Mouse (Mus musculus): ENCODE data around the gene Mrpl4. TPM values are rescaled to one million over a fixed set of nuclear protein-coding genes. Genes with fewer than 3 reads are reported as not detected.
"Not testable (repeated sequence)": the region's sequence is repeated elsewhere in the genome, so short reads cannot be mapped to it uniquely, and the experiment has no call there.

The Mrpl4 gene
- total RNA-seq, 4 experiments from 2014 or later: 124 to 131 (median 129) TPM

GRCm38 (mm10) chr9:20986952-20987686 lies 15.4 kb upstream of the Mrpl4 start:
- DNase-seq: no peak

- DNase-seq: no peak
Observed at GRCm38 (mm10) chr9:20987953-20988352, 14.6 kb upstream of the Mrpl4 start.

- no peak for DNase-seq
Observed at GRCm38 (mm10) chr9:20990861-20991260, 11.7 kb upstream of the Mrpl4 start.

DNA sequence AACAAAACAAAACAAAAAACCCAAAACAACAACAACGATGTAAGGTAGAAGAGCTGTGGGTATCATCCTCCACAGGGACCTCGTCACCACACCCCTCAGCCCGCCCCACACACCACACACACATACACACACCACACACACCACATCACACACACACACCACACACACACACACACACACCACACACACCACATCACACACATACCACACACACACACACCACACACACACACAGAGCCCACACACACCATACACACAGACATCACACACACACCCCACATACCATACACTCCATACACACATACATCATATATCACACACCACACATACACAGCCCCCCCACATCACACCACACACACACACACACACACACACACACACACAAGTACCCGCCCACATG lies 11.0 kb upstream of the Mrpl4 start:
- DNase-seq: no peak

DNA sequence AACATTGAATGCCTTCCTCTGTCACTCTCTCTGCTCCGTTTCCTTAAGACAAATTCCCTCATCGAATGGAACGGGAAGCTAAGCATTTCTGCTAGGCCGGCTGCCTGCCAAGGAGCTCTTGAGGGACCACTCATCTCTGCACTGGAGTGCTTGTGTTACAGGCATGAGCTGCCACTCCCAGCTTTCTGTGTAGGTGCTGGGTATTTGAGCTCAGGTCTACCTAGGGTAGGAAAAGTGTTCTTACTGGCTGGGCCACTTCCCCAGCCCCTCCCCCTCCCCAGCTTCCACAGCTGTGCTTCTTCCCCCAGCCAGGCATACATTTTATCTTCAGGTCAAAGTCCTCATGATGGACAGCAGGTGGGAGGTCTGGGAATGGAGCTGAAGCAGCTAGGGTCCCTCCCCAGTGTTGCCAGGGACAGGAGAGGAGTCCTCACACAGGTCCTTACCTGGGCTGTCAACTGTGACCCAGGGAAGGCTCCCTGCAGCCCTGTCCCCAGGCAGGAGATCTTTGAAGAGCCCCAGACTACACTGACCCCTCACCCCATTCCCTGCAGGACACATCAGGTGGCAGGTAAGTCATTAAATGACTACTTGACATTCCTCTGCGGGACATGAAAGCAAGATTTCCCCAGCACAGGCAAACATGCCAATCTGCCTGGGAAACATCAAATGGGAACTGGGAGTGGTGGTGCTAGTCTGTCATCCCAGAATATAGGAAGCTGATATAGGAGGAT lies 9.2 kb upstream of the Mrpl4 start:
- DNase-seq: no peak

DNA sequence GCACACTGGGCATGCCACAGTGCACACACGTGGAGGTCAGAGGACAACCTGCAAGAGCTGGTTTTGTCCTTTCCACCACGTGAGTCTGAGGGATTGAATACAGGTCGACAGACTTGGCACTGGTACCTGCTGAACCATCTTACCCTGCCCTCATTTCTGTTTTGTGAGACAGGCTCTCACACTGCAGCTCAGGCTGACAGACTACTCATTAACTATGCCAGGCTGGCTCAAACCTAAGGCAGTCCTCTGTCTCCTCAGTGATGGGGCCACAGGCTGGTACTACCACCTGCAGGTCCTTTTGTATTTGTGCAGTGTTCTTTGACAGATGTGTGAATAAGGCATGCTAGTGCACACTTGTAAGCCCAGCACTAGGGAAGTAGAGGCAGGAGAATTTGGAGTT lies 7.5 kb upstream of the Mrpl4 start:
- DNase-seq: no peak

- no peak for DNase-seq
Observed at GRCm38 (mm10) chr9:20997065-20997464, 5.5 kb upstream of the Mrpl4 start.

GRCm38 (mm10) chr9:20998337-20998736 lies 4.2 kb upstream of the Mrpl4 start:
- not testable (repeated sequence) for DNase-seq

DNA sequence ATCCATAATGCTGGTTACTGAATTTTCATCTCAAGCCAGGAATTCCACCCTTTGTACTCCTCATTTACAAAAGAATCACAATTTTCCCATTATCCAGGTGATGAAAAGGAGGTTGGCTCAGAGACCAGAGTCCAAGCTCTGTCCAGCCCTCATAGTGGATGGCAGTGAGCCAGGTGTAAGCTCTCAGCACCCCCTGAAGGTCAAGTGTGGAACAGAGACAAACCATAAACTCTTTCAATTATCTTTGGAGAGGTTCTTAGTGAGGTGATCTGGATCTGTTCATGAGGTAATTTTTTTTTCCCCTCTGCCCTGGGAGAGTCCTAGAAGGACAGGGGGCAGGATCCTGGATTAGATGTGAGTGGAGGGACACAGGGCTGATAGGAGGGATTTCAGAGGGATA lies 1.7 kb upstream of the Mrpl4 start:
- no peak for DNase-seq

- DNase-seq: no peak
Observed at GRCm38 (mm10) chr9:21001651-21002200, 812 bp upstream of the Mrpl4 start.

- no peak for DNase-seq
Observed at GRCm38 (mm10) chr9:21002270-21002626, 290 bp upstream of the Mrpl4 start.

DNA sequence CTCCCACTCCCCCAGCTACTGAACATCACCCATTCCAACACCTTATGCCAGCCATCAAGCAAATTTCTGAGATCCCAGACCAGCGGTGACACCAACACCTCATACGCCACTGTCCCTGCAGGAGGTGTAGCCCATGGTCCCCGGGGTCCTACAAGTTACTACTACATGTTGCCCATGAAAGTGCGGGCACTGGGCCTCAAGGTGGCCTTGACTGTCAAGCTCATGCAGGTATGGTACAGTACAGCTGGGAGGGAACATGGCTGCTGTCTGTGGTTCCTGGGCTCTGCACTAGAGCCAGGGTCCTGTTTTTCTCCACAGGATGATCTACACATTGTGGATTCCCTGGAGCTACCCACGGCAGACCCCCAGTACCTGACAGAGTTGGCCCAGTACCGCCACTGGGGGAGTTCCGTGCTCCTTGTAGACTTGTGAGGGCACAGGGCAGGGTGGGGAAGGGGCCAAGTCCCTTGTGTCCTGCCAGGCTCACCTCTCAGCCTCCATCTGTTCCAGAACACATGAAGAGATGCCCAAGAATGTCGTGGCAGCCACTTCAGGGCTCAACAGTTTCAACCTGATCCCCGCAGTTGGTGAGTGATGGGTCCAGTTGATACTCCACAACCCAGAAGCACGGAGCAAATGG lies 4.9 kb downstream of the Mrpl4 start:
- no peak for DNase-seq

DNA sequence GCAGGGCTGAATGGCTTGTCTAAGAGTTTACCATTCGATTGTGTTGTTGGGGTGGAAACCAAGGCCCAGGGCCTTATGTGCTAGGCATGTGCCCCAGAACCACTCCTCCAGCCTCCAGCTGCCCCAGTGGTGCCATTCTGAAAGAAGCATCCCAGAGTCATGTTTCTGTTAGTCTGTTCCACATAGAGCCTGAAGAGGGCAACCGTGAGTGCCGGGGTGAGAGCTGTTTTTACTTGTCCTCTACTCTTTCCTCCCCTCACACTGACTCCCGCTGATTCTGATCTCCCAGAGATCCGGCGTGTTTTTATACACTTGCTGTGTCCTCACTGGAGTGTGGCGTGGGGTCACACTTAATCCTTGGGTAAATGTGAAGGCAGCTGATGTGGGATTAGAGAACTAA lies 5.5 kb downstream of the Mrpl4 start:
- no peak for DNase-seq

GRCm38 (mm10) chr9:21010362-21010761 lies 7.8 kb downstream of the Mrpl4 start:
- DNase-seq: no peak

DNA sequence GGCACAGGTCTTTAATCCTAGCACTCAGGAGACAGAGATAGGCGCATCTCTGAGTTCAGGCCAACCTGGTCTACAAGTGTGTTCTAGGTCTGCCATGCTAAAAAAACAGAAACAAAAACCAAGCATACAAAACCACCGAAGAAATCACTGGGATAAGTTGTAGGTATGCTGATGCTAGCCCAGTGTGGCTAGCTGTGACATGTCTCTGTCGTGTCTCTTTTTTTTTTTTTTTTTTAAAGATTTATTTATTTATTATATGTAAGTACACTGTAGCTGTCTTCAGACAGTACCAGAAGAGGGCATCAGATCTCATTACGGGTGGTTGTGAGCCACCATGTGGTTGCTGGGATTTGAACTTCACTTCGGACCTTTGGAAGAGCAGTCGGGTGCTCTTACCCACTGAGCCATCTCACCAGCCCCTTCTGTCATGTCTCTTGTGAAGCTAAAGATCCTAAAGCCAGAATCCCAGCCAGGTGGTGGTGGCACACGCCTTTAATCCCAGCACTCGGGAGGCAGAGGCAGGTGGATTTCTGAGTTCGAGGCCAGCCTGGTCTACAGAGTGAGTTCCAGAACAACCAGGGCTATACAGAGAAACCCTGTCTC lies 8.5 kb downstream of the Mrpl4 start:
- not testable (repeated sequence) for DNase-seq

DNA sequence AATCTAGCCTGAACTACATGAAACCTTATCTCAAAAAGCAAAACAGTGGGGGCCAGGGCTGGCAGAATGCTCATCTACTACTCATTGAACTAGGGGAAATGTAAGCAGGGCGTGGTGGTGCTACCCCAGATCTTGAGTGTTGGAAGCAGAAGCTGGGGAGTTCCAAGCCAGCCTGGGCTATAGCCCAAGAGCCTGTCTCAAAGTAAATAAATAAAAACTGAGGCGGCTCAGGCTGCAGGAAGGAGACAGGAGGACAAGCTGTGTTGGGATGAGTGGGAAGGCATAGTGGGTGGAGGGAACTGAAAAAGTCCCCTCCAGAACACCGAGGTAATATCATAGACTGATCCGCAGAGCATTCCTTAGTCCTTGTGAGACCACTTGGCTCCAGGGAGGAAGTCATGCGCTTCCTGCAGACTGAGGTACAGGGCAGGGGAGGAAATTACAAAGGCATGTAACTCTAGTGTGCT lies 9.3 kb downstream of the Mrpl4 start:
- no peak for DNase-seq

- DNase-seq: no peak
Observed at GRCm38 (mm10) chr9:21012368-21012767, 9.8 kb downstream of the Mrpl4 start.

DNA sequence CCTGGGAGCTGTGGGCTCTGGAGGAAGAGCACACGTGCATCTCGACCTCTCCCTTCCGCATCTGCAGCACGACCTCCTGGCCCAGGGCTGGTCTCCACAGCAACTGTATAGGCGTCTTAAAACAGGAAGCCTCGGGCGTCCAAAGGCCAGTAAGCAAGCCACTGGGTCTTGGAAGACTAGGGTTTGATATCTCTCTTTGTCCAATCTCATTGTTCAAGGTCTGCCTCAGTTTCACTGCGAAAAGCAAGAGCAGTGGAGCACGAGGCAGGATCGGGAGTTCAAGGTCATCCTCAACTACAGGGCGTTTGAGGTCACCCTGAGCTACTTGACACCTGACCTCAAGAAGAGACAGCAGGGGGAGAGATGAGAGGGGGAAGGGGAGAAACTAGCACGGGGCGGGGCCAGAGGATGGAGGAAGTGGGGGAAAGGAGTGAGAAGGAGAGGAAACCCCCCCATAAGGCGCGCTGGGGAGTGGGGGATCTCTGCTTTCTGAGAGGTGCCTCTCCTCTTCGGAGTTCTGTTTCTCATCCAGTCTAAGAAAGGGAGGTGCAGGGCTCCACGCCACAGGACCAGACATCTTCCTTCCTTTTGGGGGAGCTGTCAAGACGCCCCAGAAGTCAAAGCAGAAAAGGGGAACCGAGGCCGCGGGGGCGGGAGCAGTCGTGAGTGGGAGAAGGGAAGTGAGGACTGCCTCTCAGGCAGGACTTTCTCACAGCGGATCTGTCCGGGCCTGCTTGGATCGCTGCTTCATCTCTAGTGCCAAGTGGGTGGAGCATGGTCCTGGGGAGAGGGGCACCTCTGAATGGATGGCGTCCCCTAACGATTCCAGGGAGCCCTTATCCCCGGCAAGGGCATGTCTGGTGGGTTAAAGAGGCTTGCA lies 12.4 kb downstream of the Mrpl4 start:
- no peak for DNase-seq

DNA sequence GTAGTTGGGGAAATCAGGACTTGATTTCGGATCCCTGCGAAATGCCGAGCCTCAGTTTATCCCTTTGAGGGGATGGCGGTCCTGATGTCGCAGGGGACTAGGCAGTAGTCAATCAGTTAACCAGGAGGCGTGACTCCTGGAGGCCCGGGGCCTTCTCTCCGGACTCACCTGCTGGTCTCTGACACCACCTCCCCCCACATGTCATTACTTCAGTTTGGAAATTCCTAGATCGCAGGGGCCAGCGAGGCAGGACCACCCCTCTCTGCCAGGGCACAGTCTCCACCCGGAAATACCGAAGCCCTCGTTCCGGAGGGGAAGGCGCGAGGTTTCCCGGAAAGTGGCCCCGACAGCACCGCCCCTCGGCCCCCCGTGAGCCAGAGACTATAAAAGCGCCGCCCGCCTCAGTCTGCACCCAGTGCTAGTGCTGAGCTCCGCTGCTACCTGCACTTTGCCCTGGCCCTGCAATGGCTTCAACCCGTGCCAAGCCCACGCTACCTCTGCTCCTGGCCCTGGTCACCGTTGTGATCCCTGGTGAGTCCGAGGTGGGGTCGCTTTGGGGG lies 13.1 kb downstream of the Mrpl4 start, which contains the start of gene Icam1:
Icam1 (plus strand) TSS at position 415 of the 560 bp plus-strand sequence.
- peak; percentile 49 for DNase-seq

- DNase-seq: no peak
Observed at GRCm38 (mm10) chr9:21016331-21017176, 14.0 kb downstream of the Mrpl4 start.
